Mouse (Mus musculus) layer of hippocampus, postnatal 36 days (tissue): ENCODE measurements around the gene Asxl1. TPM values are rescaled to one million over a fixed set of nuclear protein-coding genes. Genes with fewer than 3 reads are reported as not detected.
A peak's percentile ranks its signal among the peaks of the same experiment; 100 is the strongest.

Experiments used
- DNase-seq, 2 experiments: peaks; one replicate each; pipeline ENCODE4 v3.0.0; 2022
- total RNA-seq, 2 experiments: library from RNA; stranded (reverse); gene quantifications; 2 replicates each; pipeline ENCODE4 v1.2.3; 2021

Asxl1 gene
- total RNA-seq, 2 experiments from 2014 or later, result 32.1 to 32.6 TPM

- no peak for DNase-seq
Observed at GRCm38 (mm10) chr2:153443434-153444240, 98.0 kb downstream of the Asxl1 start.

- DNase-seq, result peak; percentile 62 to 68
Observed at GRCm38 (mm10) chr2:153444254-153445136, 98.9 kb downstream of the Asxl1 start.

GRCm38 (mm10) chr2:153445137-153446016 lies 99.7 kb downstream of the Asxl1 start:
- no peak for DNase-seq

GRCm38 (mm10) chr2:153446017-153446408 lies 100.4 kb downstream of the Asxl1 start:
- DNase-seq, result no peak

GRCm38 (mm10) chr2:153446476-153446875 lies 100.8 kb downstream of the Asxl1 start:
- no peak for DNase-seq

GRCm38 (mm10) chr2:153447719-153448118 lies 102.1 kb downstream of the Asxl1 start:
- DNase-seq, result no peak

GRCm38 (mm10) chr2:153448519-153448918 lies 102.9 kb downstream of the Asxl1 start:
- DNase-seq, result no peak

Other genes with a start within 250 kb of the Asxl1 start
- gene Hck, start 237.4 kb upstream of the Asxl1 start, total RNA-seq, result 1 to 10 TPM; 1.6 to 2.2 TPM
- gene Tm9sf4, start 184.5 kb upstream of the Asxl1 start, total RNA-seq, result 100 to 1,000 TPM in 1 of 2 experiments, 10 to 100 TPM in 1; 84.1 to 103 TPM
- 10 to 100 TPM; 23.0 to 23.1 TPM for gene Tspyl3, start 120.4 kb upstream of the Asxl1 start, total RNA-seq
- 1 to 10 TPM; 4.9 to 5.0 TPM for gene Plagl2, start 104.4 kb upstream of the Asxl1 start, total RNA-seq
- gene Pofut1, start 104.3 kb upstream of the Asxl1 start, total RNA-seq, result 10 to 100 TPM; 16.8 TPM
- 10 to 100 TPM; 55.6 to 58.0 TPM for gene Kif3b, start 54.4 kb upstream of the Asxl1 start, total RNA-seq
- not detected for gene 4930404H24Rik, start 147.0 kb downstream of the Asxl1 start, total RNA-seq
- 10 to 100 TPM; 47.0 to 47.3 TPM for gene Nol4l, start 184.1 kb downstream of the Asxl1 start, total RNA-seq